Mouse (Mus musculus) G1E (cell line): ENCODE measurements around the gene Mfsd5.
A peak's percentile ranks its signal among the peaks of the same experiment; 100 is the strongest.

Experiments used
- CTCF ChIP-seq: IDR thresholded peaks from 2 replicates; pipeline ENCODE4 v1.5.1; 2012; ENCODE audit warnings: low read depth, low read length, inconsistent platforms, mixed read lengths
- GATA1 ChIP-seq: IDR thresholded peaks from 2 replicates; pipeline ENCODE4 v1.6.1; 2012; ENCODE audit warnings: borderline replicate concordance, low read length, inconsistent platforms, mixed read lengths
- GATA2 ChIP-seq: IDR thresholded peaks from 2 replicates; pipeline ENCODE4 v1.6.1; 2012; ENCODE audit warnings: low read depth, low read length, inconsistent platforms, borderline replicate concordance
- POLR2AphosphoS5 ChIP-seq: IDR thresholded peaks from 2 replicates; pipeline ENCODE4 v1.6.1; 2012; ENCODE audit warnings: low read depth, low read length, inconsistent platforms; ENCODE audit not compliant: insufficient replicate concordance
- TAL1 ChIP-seq: conservative IDR thresholded peaks from 2 replicates; pipeline ENCODE4 v1.6.1; 2012; ENCODE audit warnings: low read depth, low read length, inconsistent platforms, mixed read lengths

DNA sequence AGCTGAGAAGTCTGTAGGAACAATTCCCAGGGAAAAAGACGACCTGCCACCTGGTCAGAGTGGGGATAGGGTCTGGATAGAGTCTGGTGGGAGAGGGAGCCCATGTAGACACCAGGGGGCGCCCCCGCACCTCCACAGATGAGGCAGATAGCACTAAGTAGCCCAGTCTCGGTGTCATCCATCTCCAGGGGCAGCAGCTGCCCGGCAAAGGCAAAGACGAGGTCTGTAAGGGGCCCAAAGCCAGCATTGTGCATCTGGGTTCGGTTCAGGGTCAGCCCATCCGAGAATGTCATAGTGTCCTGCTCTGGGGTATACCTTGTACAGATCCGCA lies 40.0 kb upstream of the Mfsd5 start:
- TF ChIP-seq CTCF: peak; percentile 70
- TF ChIP-seq TAL1: no peak
- TF ChIP-seq GATA1: no peak
- no peak for TF ChIP-seq POLR2AphosphoS5
- 0 out of 2 replicates have a peak, but pooled peaks have one; percentile 71 for TF ChIP-seq GATA2
